Mouse (Mus musculus) cerebellum, adult 2 months (tissue): Measurements from ENCODE around the gene Hapln2.

Experiments used
- CTCF ChIP-seq: fragments of 200-500 bp; IDR thresholded peaks from 2 replicates; pipeline ENCODE4 v1.5.1; 2011; ENCODE audit warnings: low read depth, mild to moderate bottlenecking, control low read depth, low read length, moderate library complexity, borderline replicate concordance; ENCODE audit not compliant: insufficient read depth
- POLR2A ChIP-seq: fragments of 200-500 bp; IDR thresholded peaks from 2 replicates; pipeline ENCODE4 v1.6.1; 2011; ENCODE audit warnings: low read length, control low read depth, borderline replicate concordance; ENCODE audit not compliant: insufficient read depth

DNA sequence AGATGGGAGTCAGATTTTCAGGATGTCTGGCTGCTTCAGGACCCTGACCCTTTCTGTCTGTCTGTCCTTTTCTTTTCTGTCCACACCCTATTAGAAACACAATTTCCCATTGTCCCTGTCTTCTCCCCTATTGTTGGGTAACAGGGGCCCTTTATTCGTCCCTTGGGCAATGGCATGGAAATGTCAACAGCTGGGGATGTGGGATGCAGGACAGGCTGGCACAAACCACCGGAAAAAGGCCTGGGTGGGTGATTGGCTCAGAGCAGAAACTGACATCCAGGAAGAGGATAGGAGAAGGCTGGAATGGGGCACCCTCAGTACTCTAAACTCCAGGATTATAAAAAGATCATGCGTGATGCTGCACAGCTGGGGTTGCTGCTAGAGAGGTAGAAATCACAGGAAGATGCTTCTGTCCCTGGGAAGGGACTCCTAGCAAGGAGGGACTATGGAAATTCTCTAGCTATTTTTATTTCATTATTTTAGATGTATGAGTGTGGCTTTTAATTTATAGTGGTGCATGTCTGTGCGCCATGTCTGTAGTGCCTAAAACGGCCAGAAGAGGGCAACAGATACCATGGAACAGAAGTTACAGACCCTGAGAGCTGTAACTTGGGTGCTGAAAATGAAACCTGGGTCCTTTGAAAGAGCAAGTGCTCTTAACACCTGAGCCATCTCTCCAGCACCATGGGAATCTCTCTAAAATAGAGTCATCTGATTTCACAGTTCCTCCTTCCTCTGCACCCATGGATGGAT is at the start of gene Hapln2:
- peak; percentile 20; the same call in 1 of the 2 replicates for TF ChIP-seq CTCF
- TF ChIP-seq POLR2A, result no peak
